Mouse (Mus musculus): ENCODE measurements around the gene Ppp1r14a.

- TF ChIP-seq CTCF (IDR thresholded peaks at IDR 0.05; ENCODE audit: extremely low read depth, insufficient read length, insufficient replicate concordance, low read depth, low read length) (no peak), POLR2A (IDR thresholded peaks at IDR 0.05; ENCODE audit: low read depth, low read length) (no peak)
Observed at GRCm38 (mm10) chr7:29317558-29317957, 28.4 kb downstream of the Ppp1r14a start.

Data from small intestine, adult 2 months (tissue).